Mouse (Mus musculus) embryonic facial prominence, embryonic 12.5 days (tissue): ENCODE measurements around the gene Dapk3. TPM values are rescaled to one million over a fixed set of nuclear protein-coding genes. Genes with fewer than 3 reads are reported as not detected.

ENCODE experiments used
- ATAC-seq: fragments of 200-750 bp; cut with Nextera tagmentation; 2 replicates; pipeline ENCODE4 v1.8.0; 2017; ENCODE audit not compliant: insufficient number of reproducible peaks, insufficient read depth, low FRiP score, low TSS enrichment
- H3K27ac ChIP-seq: fragments of 300-500 bp; sonication (generic); 2 replicates; pipeline ENCODE4 v1.5.1; 2016; ENCODE audit warnings: mild to moderate bottlenecking
- H3K27me3 ChIP-seq: fragments of 300-500 bp; sonication (generic); 2 replicates; pipeline ENCODE4 v1.6.1; 2016; ENCODE audit warnings: mild to moderate bottlenecking, moderate library complexity
- H3K36me3 ChIP-seq: fragments of 300-500 bp; sonication (generic); 2 replicates; pipeline ENCODE4 v1.6.1; 2016; ENCODE audit warnings: mild to moderate bottlenecking
- H3K4me1 ChIP-seq: fragments of 300-500 bp; sonication (generic); 2 replicates; pipeline ENCODE4 v1.6.1; 2016
- H3K4me2 ChIP-seq: fragments of 300-500 bp; sonication (generic); replicated peaks from 2 replicates; pipeline ENCODE4 v1.6.1; 2016; ENCODE audit warnings: mild to moderate bottlenecking, moderate library complexity
- H3K4me3 ChIP-seq: fragments of 300-500 bp; sonication (generic); 2 replicates; pipeline ENCODE4 v1.5.1; 2016; ENCODE audit warnings: mild to moderate bottlenecking
- H3K9ac ChIP-seq: fragments of 300-500 bp; sonication (generic); 2 replicates; pipeline ENCODE4 v1.6.1; 2016; ENCODE audit warnings: mild to moderate bottlenecking, moderate library complexity
- H3K9me3 ChIP-seq: fragments of 300-500 bp; sonication (generic); 2 replicates; pipeline ENCODE4 v1.6.1; 2016; ENCODE audit warnings: mild to moderate bottlenecking, moderate library complexity
- WGBS: fragments of 180-500 bp; shearing (Covaris S2); methylation state at CpG from one replicate; pipeline ENCODE4 v1.1.7; 2016; 5-methylcytosine and 5-hydroxymethylcytosine counted together
- polyA plus RNA-seq: library from polyadenylated mRNA; unstranded; fragments of >200 nt; fragmentation: Nextera tagmentation; extraction: Ambion mirVana; gene quantifications from 2 replicates; pipeline ENCODE4 v1.2.1, GENCODE M21; 2016

The Dapk3 gene
- polyA plus RNA-seq, 1 experiment from 2014 or later, result 79.5 TPM

GRCm38 (mm10) chr10:81195300-81195699, 12.5 kb downstream of the Dapk3 start:
- ATAC-seq, result no peak
- no peak overlapping the region for H3K27ac ChIP-seq
- H3K4me3 ChIP-seq, result no peak overlapping the region
- no peaks in the 10 kb centered on the region for H3K9me3 ChIP-seq
- 0 out of 2 replicates have a peak, but pooled peaks cover 15% of the 10 kb centered on the region for H3K4me1 ChIP-seq
- WGBS, result 65% methylated on average over 4 of the region's 4 CpGs
- H3K9ac ChIP-seq, result 0 out of 2 replicates have a peak overlapping the region, but pooled peaks have one; percentile 5
- 0 out of 2 replicates have a peak overlapping the region, but pooled peaks have one; percentile 1 for H3K4me2 ChIP-seq
- peaks cover 51% of the 10 kb centered on the region for H3K27me3 ChIP-seq
- peaks cover 11% of the 10 kb centered on the region for H3K36me3 ChIP-seq

DNA sequence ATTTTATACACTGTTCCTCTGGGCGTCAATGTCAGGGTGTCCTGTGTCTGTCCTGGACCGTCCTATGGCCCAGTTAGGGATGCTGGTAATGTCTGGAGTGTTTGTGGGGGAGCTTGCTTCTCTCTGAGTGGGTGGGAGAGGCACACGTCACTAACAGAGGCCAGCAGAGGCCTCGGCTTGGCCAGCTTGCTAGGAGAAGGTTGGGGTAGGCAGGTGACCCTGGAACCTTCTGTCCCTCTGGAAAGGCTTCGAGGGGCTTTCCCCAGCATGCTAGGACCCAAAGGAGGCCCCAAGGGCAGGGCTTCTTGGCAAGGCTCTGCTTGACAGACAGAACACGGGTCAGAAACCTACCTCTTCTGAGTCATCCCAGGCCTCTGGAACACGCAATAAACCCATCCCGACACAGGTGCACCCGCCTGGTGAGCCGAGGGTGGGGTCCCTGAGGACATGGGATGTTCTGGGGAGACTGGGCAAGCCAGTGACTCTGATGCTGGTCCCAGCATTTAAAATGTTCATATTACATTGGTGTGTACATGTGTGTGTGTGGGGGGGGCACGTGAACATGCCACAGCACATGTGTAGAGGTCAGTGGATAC, 13.8 kb downstream of the Dapk3 start:
- no peak for ATAC-seq
- Histone ChIP-seq H3K27me3 (peaks cover 51% of the 10 kb centered on the region), H3K27ac (no peak overlapping the region), H3K9me3 (no peaks in the 10 kb centered on the region), H3K4me1 (0 out of 2 replicates have a peak, but pooled peaks cover 15% of the 10 kb centered on the region), H3K36me3 (no peaks in the 10 kb centered on the region), H3K4me2 (no peak overlapping the region), H3K9ac (no peak overlapping the region), H3K4me3 (no peak overlapping the region)
- 61% methylated on average over 11 of the region's 11 CpGs for WGBS

GRCm38 (mm10) chr10:81197305-81197704, 14.5 kb downstream of the Dapk3 start:
- Histone ChIP-seq H3K9me3 (no peaks in the 10 kb centered on the region), H3K36me3 (no peaks in the 10 kb centered on the region), H3K4me1 (0 out of 2 replicates have a peak, but pooled peaks cover 12% of the 10 kb centered on the region), H3K27me3 (peaks cover 51% of the 10 kb centered on the region), H3K4me2 (no peak overlapping the region), H3K4me3 (no peak overlapping the region), H3K27ac (no peak overlapping the region), H3K9ac (no peak overlapping the region)
- 50% methylated on average over 6 of the region's 6 CpGs for WGBS
- ATAC-seq, result no peak

- Histone ChIP-seq H3K4me2 (no peak overlapping the region), H3K27ac (no peak overlapping the region), H3K27me3 (peaks cover 46% of the 10 kb centered on the region), H3K9me3 (no peaks in the 10 kb centered on the region), H3K36me3 (no peaks in the 10 kb centered on the region), H3K4me3 (no peak overlapping the region), H3K9ac (no peak overlapping the region), H3K4me1 (0 out of 2 replicates have a peak, but pooled peaks cover 9% of the 10 kb centered on the region)
- no peak for ATAC-seq
- 4% methylated on average over 9 of the region's 9 CpGs for WGBS
These were observed 15.4 kb downstream of the Dapk3 start for GRCm38 (mm10) chr10:81198230-81198629.

DNA sequence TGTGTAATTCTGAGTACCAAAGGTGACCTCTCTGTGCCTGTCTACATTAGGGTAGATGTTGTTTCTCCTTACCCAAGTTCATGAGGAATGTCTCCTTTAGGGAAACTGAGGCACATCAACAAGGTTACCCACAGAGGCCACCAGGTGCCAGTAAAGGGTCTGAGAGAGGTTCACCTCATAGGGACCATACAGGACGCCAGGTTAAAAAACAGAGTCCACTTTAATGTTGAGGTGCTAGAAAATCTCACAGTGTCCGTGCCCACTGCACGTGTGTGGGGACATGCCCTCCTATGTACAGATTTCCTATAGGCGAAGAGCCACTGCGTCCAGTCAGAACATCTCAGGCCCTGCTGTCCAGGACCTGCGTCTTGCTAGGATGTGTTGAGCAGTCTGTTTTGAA, 16.2 kb downstream of the Dapk3 start:
- H3K9ac ChIP-seq, result no peak overlapping the region

GRCm38 (mm10) chr10:81200141-81200540, 17.3 kb downstream of the Dapk3 start:
- H3K4me3 ChIP-seq, result no peak overlapping the region
- no peak overlapping the region for H3K9ac ChIP-seq
- no peak overlapping the region for H3K27ac ChIP-seq
- no peak for ATAC-seq
- H3K36me3 ChIP-seq, result no peaks in the 10 kb centered on the region
- H3K4me2 ChIP-seq, result no peak overlapping the region
- peaks cover 30% of the 10 kb centered on the region for H3K27me3 ChIP-seq
- 84% methylated on average over 13 of the region's 13 CpGs for WGBS
- no peaks in the 10 kb centered on the region for H3K4me1 ChIP-seq
- no peaks in the 10 kb centered on the region for H3K9me3 ChIP-seq

More for the DNA sequence above, 16.2 kb downstream of the Dapk3 start:
- H3K36me3 ChIP-seq, result no peaks in the 10 kb centered on the region
- H3K4me1 ChIP-seq, result 0 out of 2 replicates have a peak, but pooled peaks cover 7% of the 10 kb centered on the region
- peaks cover 41% of the 10 kb centered on the region for H3K27me3 ChIP-seq
- H3K4me2 ChIP-seq, result no peak overlapping the region
- 80% methylated on average over 6 of the region's 6 CpGs for WGBS
- no peaks in the 10 kb centered on the region for H3K9me3 ChIP-seq
- no peak overlapping the region for H3K4me3 ChIP-seq
- no peak overlapping the region for H3K27ac ChIP-seq
- no peak for ATAC-seq

DNA sequence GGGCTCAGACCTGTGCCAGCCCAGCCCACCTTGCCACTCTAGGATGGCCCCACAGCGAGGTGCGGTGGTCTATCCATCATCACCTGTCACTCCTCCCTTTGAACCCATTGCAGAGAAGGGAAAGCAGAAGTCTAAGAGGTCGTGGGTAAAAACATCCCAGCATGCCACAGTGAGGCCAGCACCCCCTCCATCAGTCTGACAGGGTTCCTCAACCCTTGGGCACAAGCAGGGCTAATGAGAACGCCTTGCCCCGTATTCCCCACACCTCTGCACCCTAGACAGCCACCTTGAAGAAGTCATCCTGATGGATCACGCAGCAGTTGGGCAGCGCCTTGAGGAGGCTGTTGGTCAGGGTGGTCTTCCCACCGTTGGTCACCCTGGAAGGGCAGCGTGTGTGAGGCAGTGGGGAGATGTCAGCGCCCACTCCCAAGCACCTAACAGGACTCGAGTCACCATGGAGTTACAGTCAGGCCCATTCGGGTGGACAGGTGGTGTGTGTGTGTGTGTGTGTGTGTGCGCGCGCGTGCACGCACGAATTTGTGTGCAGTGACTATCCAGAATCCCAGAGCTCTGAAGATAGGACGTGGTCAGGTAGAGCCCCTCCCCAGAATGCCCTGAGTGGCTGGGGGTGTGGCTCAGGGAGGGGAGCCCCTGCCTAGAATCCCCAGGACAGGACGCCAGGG, 17.9 kb downstream of the Dapk3 start:
- Histone ChIP-seq H3K27me3 (peaks cover 24% of the 10 kb centered on the region), H3K4me3 (no peak overlapping the region), H3K9me3 (no peaks in the 10 kb centered on the region), H3K9ac (no peak overlapping the region), H3K4me1 (no peaks in the 10 kb centered on the region), H3K27ac (no peak overlapping the region), H3K4me2 (no peak overlapping the region), H3K36me3 (no peaks in the 10 kb centered on the region)
- no peak for ATAC-seq
- 73% methylated on average over 20 of the region's 20 CpGs for WGBS

DNA sequence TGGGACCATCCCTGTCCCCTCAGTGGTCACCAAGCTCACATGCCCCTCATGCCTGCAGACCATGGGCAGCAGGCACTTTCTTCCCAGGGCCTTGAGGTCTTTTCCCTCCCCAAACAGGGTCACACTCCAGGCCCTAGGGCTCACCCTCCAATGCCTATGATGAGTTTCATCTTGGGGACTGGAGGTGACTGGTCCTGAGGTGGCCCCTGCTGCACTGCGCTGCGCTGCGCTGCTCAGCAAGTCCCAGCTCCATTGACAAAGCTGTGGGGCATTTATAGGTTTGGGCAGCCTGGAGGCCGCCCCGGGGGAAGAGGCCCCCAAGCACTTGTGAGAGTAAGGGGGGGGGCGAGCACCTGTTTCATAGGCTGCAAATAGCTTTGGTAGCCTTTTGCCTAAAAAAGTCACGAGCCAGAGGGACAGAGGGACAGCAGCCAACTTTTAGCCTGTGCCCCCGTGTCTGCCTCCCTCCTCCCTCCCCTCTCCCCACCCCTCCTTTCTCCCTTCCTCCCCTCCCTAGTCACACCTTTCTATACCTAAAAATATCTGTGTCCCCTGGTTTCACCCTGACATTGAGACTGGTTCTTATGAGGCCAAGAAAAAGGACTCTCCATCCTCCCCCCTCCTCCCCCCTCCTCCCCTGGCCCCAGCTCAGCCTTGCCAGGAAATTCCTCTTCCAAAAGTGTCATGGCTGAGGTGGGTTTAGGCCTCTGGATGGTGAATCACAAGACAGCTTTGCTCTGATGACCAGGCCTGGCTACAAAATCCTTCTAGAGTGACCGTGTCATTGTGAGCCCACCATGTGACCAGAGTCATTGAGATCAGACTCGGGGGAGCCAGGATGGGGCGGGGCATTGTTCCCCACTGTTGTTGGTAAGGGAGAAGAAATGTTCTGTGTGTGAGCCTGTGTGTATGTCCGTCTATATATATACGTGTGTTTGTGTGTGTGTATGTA, 19.3 kb downstream of the Dapk3 start, which contains the start of gene Nmrk2:
Gene Nmrk2, minus strand, starts transcription at position 245 of the 952 bp plus-strand sequence.
- Histone ChIP-seq H3K9me3 (no peaks in the 10 kb centered on the region), H3K4me3 (no peak within 1 kb of the TSS), H3K4me2 (no peak within 1 kb of the TSS), H3K27me3 (peaks cover 10% of the 10 kb centered on the region), H3K27ac (no peak within 1 kb of the TSS), H3K9ac (no peak within 1 kb of the TSS), H3K4me1 (no peaks in the 10 kb centered on the region), H3K36me3 (no peaks in the 10 kb centered on the region)
- WGBS, result 52% methylated on average over 13 of the region's 13 CpGs
- ATAC-seq, result no peak

DNA sequence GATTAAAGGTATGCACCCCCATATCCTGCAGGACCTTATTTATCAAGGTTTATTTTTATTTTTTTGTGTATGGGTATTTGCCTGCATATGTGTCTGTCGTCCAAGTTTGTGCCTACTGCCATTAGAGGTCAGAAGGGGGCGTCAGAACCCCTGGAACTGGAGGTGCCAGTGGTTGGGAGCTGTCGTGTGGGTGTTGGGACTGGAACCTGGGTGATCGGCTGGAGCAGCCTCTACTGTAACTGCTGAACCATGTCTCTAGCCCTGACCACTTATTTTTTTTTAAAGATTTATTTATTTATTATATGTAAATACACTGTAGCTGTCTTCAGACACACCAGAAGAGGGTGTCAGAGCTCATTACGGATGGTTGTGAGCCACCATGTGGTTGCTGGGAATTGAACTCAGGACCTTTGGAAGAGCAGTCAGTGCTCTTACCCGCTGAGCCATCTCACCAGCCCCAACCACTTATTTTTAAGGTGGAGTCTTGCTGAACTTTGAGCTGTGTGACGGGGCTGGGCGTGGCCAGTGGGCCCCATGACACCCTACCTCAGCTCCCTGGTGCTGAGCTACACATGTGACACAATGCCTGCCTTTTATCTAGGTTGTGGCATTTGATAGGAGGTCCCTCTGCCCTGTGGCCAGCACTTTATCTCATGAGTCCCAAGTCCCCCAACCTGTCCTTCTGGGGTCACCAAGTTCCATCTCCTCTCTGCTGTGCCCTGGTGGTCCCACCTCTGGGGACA, 20.3 kb downstream of the Dapk3 start:
- Histone ChIP-seq H3K9me3 (no peaks in the 10 kb centered on the region), H3K36me3 (no peaks in the 10 kb centered on the region), H3K9ac (no peak overlapping the region), H3K4me3 (no peak overlapping the region), H3K27ac (no peak overlapping the region), H3K4me2 (no peak overlapping the region), H3K27me3 (0 out of 2 replicates have a peak, but pooled peaks cover 5% of the 10 kb centered on the region), H3K4me1 (no peaks in the 10 kb centered on the region)
- no peak for ATAC-seq
- WGBS, result 64% methylated on average over 8 of the region's 8 CpGs

DNA sequence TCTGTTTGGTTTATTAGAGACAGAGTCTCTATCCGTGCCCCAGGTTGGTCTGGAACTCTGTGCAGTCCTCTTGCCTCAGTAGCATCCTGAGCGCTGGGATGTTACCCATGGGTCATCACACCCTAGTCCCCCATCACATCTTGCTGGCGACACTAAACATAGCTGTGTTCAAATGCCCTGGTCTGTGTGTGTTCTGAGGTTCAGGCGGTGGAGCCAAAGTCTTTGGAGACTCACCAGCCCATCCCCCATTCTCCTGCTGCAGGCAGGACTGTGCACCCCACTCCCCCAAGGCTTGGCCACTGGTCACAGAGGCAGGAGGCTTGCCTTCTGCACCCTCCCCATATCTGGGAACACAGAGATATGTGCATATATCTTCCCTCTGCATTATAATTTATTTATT, 21.3 kb downstream of the Dapk3 start:
- 67% methylated on average over 4 of the region's 4 CpGs for WGBS
- H3K4me1 ChIP-seq, result no peaks in the 10 kb centered on the region
- no peak overlapping the region; the same call in 1 of the 2 replicates for H3K9ac ChIP-seq
- H3K4me2 ChIP-seq, result no peak overlapping the region
- no peak overlapping the region for H3K27ac ChIP-seq
- H3K9me3 ChIP-seq, result no peaks in the 10 kb centered on the region
- no peak overlapping the region for H3K4me3 ChIP-seq
- H3K36me3 ChIP-seq, result no peaks in the 10 kb centered on the region
- no peak for ATAC-seq
- 0 out of 2 replicates have a peak, but pooled peaks cover 2% of the 10 kb centered on the region for H3K27me3 ChIP-seq

DNA sequence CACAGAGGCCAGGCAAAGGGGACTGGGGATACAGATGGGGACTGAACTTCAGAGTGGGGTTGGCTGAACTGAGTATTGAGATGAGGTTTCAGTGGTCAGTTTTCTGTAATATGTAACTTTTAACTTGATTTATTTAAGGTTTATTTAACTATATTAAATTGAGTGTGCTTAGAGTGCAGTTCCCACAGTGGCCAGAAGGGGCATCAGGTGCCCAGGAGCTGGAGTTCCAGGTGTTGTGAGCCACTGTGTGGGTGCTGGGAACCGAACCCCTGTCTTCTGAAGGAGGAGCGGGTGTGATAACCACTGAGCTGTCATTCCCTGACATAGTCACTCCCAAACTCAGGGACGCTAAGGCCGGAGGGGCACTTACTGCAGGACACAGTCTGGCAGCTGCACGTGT, 27.3 kb downstream of the Dapk3 start:
- no peaks in the 10 kb centered on the region for H3K36me3 ChIP-seq
- H3K9ac ChIP-seq, result no peak overlapping the region
- no peak overlapping the region for H3K27ac ChIP-seq
- 92% methylated on average over 5 of the region's 5 CpGs for WGBS
- no peaks in the 10 kb centered on the region for H3K4me1 ChIP-seq
- no peak overlapping the region for H3K4me2 ChIP-seq
- no peak overlapping the region for H3K4me3 ChIP-seq
- H3K9me3 ChIP-seq, result peaks cover 3% of the 10 kb centered on the region; the same call in 1 of the 2 replicates
- H3K27me3 ChIP-seq, result no peaks in the 10 kb centered on the region
- no peak for ATAC-seq
